Mouse (Mus musculus) brain, embryonic 14.5 days (tissue): ENCODE measurements around the gene Hoxb5.

ENCODE experiments used
- CTCF ChIP-seq: fragments of 200-500 bp; IDR thresholded peaks from 2 replicates; pipeline ENCODE4 v1.5.1; 2012; ENCODE audit warnings: inconsistent platforms, mild to moderate bottlenecking, moderate library complexity, borderline replicate concordance; ENCODE audit not compliant: insufficient read depth, insufficient read length; ENCODE audit errors: extremely low read depth
- POLR2A ChIP-seq: fragments of 200-500 bp; IDR thresholded peaks from 2 replicates; pipeline ENCODE4 v1.6.1; 2012; ENCODE audit warnings: mild to moderate bottlenecking, inconsistent platforms, borderline replicate concordance; ENCODE audit not compliant: poor library complexity, insufficient read depth, insufficient read length, severe bottlenecking; ENCODE audit errors: extremely low read depth

- no peak for TF ChIP-seq CTCF
- TF ChIP-seq POLR2A, result no peak
Observed at GRCm38 (mm10) chr11:96277151-96278044, 25.7 kb upstream of the Hoxb5 start.
